Mouse (Mus musculus): ENCODE measurements at regions not wholly inside any gene's neighbourhood (a gene's known extent, or its start where the extent isn't known, plus 50 kb on each side); places are given as distances from the start of the nearest gene placed in this dataset.

DNA sequence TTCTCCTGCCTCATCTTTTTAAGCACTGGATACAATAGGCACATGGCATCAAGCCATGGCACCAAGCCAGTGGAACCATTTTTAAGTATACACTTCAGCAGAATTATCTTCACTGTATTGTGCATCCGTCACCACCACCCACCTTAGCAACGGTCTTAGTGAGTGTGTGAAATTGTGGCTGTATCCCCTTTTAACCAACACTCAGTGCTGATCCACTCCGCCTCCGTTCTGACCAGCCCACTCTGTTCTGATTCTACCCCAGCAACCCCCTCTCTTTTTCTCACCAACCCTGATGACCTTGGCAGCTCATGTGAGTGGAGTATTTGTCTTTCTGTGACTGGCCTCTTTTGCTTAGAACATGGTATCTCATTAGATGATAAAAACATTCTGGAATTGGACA, 662.2 kb downstream of the Zfp706 start:
- no peak for DNase-seq

DNA sequence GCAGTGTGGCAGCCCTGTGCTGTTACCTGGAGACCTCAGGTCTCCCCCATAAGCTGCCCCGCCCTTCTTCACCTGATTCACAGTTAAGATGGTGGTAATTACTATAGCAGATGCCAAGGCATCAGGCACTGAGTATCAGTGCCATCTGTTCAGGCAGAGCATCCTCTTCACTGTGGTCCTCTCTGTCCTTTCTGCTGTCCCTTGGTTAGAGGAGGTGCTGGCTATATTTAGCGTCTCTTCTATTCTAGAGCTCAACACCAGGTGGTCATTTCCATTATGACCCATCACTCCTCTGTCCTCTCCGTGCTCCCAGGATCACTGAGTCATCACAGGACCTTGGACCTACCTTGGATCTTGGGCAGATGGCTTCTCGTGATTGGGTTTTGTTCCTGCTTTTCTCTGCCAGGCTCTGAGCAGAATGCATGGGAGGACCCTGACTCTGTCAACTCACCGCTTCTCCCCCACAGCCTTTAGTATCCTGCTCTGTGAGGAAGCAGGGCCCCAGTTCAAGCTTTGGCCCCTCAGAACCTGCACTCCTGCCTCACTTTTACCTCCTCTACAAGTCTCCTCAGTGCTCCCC, 667.5 kb downstream of the Zfp706 start:
- no peak for DNase-seq

DNA sequence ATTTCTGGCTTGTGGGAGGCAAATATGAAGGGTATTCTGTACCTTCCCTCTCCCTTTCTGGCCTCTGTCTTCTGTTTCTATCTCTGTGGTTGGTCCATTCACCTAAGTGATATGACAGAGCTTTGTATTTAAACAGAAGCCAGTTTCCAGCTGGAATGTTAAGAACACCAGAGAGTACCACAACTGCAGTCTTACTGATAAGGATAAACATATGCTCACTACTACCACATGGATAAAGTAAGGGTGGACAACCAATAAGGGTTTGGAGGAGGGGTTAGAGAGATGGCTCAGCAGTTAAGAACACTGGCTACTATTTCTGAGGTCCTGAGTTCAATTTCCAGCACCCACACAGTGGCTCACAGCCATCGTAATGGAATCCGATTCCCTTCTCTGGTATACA, 668.8 kb downstream of the Zfp706 start:
- no peak for DNase-seq

DNA sequence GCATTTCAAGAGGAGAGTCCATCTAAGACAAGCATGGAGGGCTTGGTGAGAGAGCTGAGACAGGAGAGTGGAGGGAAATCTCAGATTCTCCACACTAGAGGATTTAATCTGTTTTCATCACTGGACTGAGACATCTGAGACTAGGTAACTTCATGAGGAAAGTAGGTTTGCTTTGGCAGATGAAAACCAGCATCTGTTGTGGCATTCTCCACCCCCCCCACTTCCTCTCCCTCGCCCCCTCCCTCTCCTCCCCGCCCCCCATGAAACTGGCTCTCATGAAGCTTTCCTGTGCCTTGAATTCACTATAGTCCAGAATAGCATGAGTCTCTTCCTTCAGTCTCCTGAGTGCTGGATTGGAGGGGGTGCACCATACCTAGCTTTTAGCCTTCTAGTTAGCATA, 670.7 kb downstream of the Zfp706 start:
- DNase-seq: no peak

DNA sequence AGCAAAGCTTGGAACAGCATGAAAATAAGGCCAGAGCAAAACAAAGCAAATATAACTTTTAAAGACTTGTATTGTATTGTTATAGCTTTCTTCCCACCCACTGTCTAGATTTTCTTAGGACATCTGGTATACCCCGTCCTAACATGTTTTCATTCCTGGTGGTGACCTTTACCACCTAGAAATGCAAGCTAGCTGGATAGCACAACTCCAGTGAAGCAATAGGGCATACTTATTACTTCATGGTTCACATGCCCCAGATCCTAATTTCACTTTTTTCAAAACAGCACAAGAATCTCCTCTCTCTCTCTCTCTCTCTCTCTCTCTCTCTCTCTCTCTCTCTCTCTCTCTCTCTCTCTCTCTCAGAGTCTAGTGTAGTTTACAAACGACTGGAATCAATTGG, 672.5 kb downstream of the Zfp706 start:
- no peak for DNase-seq

DNA sequence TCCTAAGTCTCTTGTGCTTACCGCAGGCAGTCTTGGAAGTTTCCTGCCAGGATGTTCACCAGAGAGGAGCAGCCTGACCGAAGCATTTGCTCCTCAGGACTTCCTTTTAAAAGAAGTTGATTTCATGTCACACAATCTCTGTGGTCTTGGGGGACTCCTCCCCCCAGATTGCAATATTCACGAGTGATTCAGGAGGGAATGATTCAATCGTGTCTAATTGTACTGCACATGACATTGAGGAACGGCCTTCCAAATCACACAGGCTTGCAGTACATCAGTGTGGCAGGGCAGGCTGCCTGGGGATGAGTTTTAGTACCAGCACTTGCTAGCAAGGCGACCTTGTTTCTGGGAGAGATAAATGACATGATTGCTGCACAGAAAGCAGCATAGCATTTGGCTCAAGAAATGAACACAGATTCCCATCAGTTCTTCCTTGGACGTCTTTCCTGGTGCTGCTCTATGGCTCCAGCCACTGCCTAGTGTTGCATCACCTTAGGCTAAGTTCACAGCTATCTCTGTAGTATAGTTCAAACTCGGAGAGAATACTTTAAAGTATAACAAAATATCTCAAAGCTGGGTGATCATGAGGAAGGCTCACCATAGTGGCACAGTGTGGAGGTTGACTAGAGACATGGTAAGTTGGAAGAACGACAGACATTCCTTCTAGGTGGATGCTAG, 673.0 kb downstream of the Zfp706 start:
- DNase-seq: no peak

DNA sequence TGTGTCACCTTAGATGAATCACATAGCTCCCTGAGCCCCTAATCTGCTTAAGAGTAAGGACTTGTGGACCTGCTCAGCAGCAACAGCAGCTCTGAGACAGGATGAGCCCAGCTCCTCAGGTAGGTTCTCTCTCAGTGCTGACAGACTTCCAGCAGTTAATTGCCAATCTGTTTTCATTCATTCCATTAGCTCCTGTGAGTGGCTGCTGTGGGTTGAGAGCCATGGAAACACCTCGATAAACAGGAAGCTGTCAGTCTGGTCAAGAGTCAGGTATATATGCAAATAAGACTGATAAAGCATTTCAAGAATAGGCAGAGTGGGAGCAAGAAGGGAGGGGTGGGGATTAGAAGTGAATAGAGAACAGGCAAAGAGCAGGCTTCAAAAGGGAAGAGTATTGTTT, 673.7 kb downstream of the Zfp706 start:
- no peak for DNase-seq

DNA sequence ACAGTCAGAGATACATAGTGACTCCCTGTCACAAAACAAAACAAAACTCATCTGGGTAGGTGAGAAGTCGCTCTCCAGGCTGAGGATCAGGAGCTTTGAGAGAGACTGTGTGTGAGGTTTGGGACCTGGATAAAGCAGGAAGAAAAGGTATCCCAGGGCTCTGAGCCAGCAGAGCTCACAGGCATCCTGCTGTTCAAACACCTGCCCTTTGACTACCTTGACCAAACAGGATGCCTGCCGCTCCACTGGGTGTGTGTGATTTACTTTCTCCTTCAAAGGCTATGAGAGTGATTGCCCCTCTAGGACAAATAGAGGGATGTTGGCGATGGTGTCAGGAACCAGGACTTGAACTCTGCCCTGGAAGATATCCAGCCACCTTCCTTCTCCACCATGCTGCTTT, 674.3 kb downstream of the Zfp706 start:
- no peak for DNase-seq

All from thymus, adult 18-20 months (tissue).